Mouse (Mus musculus): ENCODE data around the gene Capn2. TPM values are rescaled to one million over a fixed set of nuclear protein-coding genes. Genes with fewer than 3 reads are reported as not detected.
A peak's percentile ranks its signal among the peaks of the same experiment; 100 is the strongest.

Capn2 gene
- polyA plus RNA-seq, 1 experiment from 2014 or later = 107 TPM

GRCm38 (mm10) chr1:182543906-182544305 is 26.5 kb upstream of the Capn2 start:
- Histone ChIP-seq H3K27ac (no peak overlapping the region), H3K27me3 (replicated peaks) (no peaks in the 10 kb centered on the region), H3K36me3 (no peaks in the 10 kb centered on the region), H3K4me3 (replicated peaks) (no peak overlapping the region), H3K4me2 (no peak overlapping the region), H3K4me1 (no peaks in the 10 kb centered on the region), H3K9me3 (no peaks in the 10 kb centered on the region), H3K9ac (no peak overlapping the region)
- no peak for ATAC-seq (ENCODE audit: insufficient read depth, low FRiP score, low read depth)
- WGBS = 58% methylated on average over 1 of the region's 1 CpGs

- Histone ChIP-seq H3K4me3 (replicated peaks) (no peak overlapping the region), H3K27me3 (replicated peaks) (no peaks in the 10 kb centered on the region), H3K4me1 (no peaks in the 10 kb centered on the region), H3K9ac (no peak overlapping the region), H3K4me2 (no peak overlapping the region), H3K9me3 (no peaks in the 10 kb centered on the region), H3K27ac (no peak overlapping the region), H3K36me3 (no peaks in the 10 kb centered on the region)
- ATAC-seq (ENCODE audit: insufficient read depth, low FRiP score, low read depth) = no peak
- 71% methylated on average over 8 of the region's 8 CpGs for WGBS
These were observed 25.7 kb upstream of the Capn2 start for GRCm38 (mm10) chr1:182543136-182543535.

- no peak for ATAC-seq (ENCODE audit: insufficient read depth, low FRiP score, low read depth)
- no peak overlapping the region for H3K4me3 ChIP-seq (replicated peaks)
- no peaks in the 10 kb centered on the region for H3K27me3 ChIP-seq (replicated peaks)
- H3K9ac ChIP-seq = no peak overlapping the region
- no peaks in the 10 kb centered on the region for H3K9me3 ChIP-seq
- WGBS = 62% methylated on average over 5 of the region's 5 CpGs
- no peaks in the 10 kb centered on the region for H3K4me1 ChIP-seq
- H3K36me3 ChIP-seq = no peaks in the 10 kb centered on the region
- no peak overlapping the region for H3K27ac ChIP-seq
- no peak overlapping the region for H3K4me2 ChIP-seq
These were observed 24.7 kb upstream of the Capn2 start for GRCm38 (mm10) chr1:182542110-182542509.

DNA sequence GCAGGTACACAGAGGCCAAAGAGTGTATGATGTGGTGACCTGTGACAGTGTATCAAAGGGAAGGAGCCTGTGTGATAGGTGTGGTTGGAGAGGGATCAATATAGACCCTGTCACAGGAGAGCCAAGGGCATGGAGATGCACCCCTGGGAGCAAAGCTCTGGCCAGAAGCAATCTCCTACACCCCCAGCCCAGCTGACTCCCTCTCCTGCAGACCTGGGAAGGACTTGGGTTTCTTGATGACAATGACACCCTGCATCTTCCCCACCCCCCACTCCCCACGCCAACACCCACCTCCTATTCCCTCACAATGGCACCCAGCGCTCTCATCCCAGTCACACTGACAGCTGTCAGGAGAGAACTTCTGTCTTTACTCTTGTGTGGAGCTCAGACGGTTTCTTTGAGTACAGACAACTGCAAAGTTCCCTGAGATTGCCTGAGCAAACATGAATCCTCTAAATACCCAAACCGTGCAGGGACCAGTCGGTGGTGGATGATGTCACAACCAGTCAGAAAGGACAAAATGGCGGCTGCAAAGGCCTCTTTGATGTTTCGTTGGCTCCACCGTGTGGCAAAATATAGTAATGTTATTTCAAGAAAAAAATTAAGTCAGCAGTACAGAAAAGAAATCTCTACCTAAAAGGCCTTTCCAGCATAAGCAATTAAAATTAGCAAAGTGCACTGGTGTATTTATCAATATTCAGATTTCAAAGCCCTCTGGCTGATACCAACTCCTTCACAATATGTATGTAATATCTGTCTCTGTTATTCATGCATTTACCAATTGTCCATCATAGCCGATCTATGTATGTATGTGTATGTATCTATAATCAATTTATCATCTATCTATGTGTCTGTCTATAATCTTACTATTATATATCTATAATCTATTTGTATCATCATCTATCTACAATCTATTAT is 21.9 kb upstream of the Capn2 start:
- no peaks in the 10 kb centered on the region for H3K36me3 ChIP-seq
- H3K27ac ChIP-seq = peak overlapping the region; percentile 48; the same call in 1 of the 2 replicates
- H3K4me3 ChIP-seq (replicated peaks) = peak overlapping the region; percentile 35
- H3K27me3 ChIP-seq (replicated peaks) = no peaks in the 10 kb centered on the region
- H3K4me2 ChIP-seq = peak overlapping the region; percentile 61
- peak; percentile 45 for ATAC-seq (ENCODE audit: insufficient read depth, low FRiP score, low read depth)
- no peaks in the 10 kb centered on the region for H3K4me1 ChIP-seq
- H3K9me3 ChIP-seq = no peaks in the 10 kb centered on the region
- WGBS = 19% methylated on average over 9 of the region's 9 CpGs
- H3K9ac ChIP-seq = no peak overlapping the region

DNA sequence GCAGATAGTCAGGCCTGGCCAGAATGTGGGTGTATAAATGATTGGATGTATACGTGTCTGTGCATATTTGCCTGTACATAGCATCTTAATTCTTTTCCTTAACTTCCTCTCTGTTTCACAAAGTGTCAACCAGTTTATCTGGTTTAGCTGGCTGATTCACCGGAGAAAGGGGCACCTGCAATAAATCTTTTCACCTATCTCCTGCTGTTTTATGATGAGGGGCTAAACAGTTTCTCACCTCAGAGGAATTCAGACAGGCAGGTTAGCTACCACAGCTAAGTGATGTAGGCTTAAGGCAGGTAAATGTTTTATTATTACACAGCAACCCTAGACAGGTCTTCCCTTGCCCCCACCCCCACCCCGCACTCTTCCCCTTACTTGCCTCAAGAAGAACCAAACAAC is 17.7 kb upstream of the Capn2 start:
- Histone ChIP-seq H3K9me3 (no peaks in the 10 kb centered on the region), H3K4me1 (no peaks in the 10 kb centered on the region), H3K27ac (no peak overlapping the region), H3K9ac (no peak overlapping the region), H3K27me3 (replicated peaks) (no peaks in the 10 kb centered on the region), H3K36me3 (no peaks in the 10 kb centered on the region), H3K4me2 (no peak overlapping the region), H3K4me3 (replicated peaks) (no peak overlapping the region)
- 58% methylated on average over 3 of the region's 3 CpGs for WGBS
- no peak for ATAC-seq (ENCODE audit: insufficient read depth, low FRiP score, low read depth)

DNA sequence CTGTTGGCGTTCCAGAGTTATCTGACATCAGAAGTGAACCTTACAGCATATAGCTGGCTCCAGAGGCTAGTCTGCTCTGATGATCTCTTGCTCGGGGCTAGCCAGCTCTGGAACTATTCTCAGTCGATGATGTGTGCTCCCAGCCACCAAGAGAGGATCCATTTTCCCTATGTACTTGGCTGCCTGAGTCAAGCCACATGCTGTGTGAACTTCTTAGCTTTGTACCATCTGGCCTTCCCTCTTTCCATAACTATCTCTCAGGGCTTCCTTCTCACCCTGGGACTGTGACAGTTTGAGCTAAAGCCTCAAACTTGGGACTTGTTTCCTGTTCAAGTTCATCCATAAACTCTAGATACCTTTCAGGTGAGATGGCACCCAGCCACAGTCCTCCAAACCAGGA is 16.2 kb upstream of the Capn2 start:
- Histone ChIP-seq H3K4me1 (0 out of 2 replicates have a peak, but pooled peaks cover 1% of the 10 kb centered on the region), H3K27ac (no peak overlapping the region), H3K4me3 (replicated peaks) (no peak overlapping the region), H3K36me3 (no peaks in the 10 kb centered on the region), H3K27me3 (replicated peaks) (no peaks in the 10 kb centered on the region), H3K9ac (no peak overlapping the region), H3K9me3 (no peaks in the 10 kb centered on the region), H3K4me2 (no peak overlapping the region)
- whole genome bisulfite sequencing = 73% methylated on average over 3 of the region's 3 CpGs
- no peak for ATAC-seq (ENCODE audit: insufficient read depth, low FRiP score, low read depth)

DNA sequence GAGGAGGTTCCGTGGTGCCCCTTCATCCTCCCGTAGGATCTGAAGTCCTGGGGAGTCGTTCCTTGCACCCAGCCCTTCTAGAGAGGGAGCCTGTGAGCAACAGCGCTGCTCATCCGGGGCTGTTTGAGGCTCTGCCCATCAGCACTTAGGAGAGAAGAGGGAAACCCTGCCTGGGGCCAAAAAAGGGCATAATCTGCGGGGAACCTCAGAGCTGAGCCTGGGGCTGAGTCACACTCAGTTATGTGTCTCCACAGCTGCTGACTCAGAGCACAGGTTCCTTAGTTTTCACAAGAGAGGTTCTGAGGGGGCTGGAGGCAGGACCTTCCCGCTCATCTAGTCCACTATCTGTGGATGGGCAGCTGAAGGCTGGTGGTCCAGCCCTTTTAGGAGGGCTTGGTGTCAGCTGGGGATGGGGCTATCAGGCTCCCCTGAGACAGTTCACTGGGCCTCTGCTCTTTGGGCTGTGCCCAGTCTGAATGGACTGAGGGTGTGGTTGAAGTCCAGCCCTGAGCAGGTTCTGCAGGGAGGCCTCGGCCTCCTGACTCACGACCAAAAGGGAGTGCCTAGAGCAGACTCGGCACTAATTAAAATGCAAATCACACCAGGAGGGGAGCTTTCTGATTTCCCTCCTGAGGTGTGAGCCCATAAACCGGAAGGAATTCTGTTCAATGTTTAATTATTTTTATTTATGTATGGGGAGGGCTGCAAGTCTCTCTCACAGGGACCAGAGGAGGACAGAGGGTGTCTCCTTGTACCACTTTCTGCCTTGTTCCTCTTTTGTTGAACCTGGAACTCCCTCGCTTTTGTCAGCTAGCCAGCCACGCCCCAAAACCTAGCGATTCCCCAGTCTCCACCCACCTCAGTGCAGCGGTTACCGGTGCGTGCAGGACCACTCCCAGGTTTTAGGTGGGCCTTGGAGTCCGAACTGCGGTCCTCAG is 10.8 kb upstream of the Capn2 start:
- Histone ChIP-seq H3K4me2 (peak overlapping the region; percentile 43), H3K9ac (no peak overlapping the region), H3K9me3 (no peaks in the 10 kb centered on the region), H3K4me3 (replicated peaks) (no peak overlapping the region), H3K27ac (peak overlapping the region; percentile 93), H3K36me3 (no peaks in the 10 kb centered on the region), H3K4me1 (peaks cover 17% of the 10 kb centered on the region), H3K27me3 (replicated peaks) (no peaks in the 10 kb centered on the region)
- 12% methylated on average over 19 of the region's 19 CpGs for WGBS
- peak; percentile 90 for ATAC-seq (ENCODE audit: insufficient read depth, low FRiP score, low read depth)

GRCm38 (mm10) chr1:182527261-182527766 is 9.9 kb upstream of the Capn2 start:
- H3K9ac ChIP-seq = no peak overlapping the region
- no peaks in the 10 kb centered on the region for H3K36me3 ChIP-seq
- H3K27me3 ChIP-seq (replicated peaks) = no peaks in the 10 kb centered on the region
- 50% methylated on average over 13 of the region's 13 CpGs for WGBS
- no peaks in the 10 kb centered on the region for H3K9me3 ChIP-seq
- ATAC-seq (ENCODE audit: insufficient read depth, low FRiP score, low read depth) = no peak
- H3K27ac ChIP-seq = peak overlapping the region; percentile 93
- peak overlapping the region; percentile 33; the same call in 1 of the 2 replicates for H3K4me2 ChIP-seq
- peaks cover 17% of the 10 kb centered on the region for H3K4me1 ChIP-seq
- no peak overlapping the region for H3K4me3 ChIP-seq (replicated peaks)

DNA sequence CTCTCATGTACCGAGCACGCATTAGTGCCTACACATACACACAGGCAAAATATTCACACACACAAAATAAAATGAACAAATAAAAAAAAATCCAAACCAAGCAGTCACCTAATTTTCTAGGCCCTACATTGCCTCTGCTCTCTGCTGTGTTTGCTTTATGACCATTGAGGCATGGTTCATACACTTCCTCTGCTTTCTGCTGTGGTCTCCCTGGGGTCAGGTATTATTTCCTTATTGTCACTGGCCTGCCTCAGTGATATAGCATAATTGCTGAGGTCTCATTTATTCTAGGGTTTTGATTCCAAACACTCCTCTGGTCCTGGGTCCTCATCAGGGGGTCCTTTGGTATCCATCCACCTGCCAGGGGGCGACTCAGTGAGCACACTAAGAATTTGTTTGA is 8.2 kb upstream of the Capn2 start:
- Histone ChIP-seq H3K4me2 (no peak overlapping the region), H3K9ac (no peak overlapping the region), H3K27me3 (replicated peaks) (no peaks in the 10 kb centered on the region), H3K4me3 (replicated peaks) (no peak overlapping the region), H3K4me1 (peaks cover 24% of the 10 kb centered on the region), H3K36me3 (no peaks in the 10 kb centered on the region), H3K27ac (no peak overlapping the region), H3K9me3 (no peaks in the 10 kb centered on the region)
- ATAC-seq (ENCODE audit: insufficient read depth, low FRiP score, low read depth) = no peak
- WGBS = 87% methylated on average over 3 of the region's 3 CpGs

DNA sequence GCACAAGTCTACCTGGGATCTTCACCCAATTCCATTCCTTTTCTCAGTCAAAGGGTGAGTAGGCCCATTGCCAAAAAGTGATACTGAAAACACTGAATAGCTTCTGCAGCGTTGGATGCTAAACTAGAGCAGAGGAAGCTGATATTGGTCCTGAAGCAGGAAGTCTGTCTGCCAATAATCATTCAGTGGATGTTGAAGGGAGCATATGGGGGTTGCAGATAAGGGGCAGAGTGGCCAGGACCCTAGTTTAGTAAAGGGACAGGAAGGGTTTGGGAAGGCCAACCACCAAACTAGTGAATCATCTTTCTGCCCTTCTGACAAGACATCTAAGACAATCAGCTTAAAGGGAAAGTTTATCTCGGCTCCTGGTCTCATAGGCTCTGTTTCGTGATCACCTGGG is 6.3 kb upstream of the Capn2 start:
- no peaks in the 10 kb centered on the region for H3K9me3 ChIP-seq
- H3K36me3 ChIP-seq = no peaks in the 10 kb centered on the region
- H3K4me2 ChIP-seq = no peak overlapping the region
- H3K4me1 ChIP-seq = peaks cover 39% of the 10 kb centered on the region
- WGBS = 81% methylated on average over 3 of the region's 3 CpGs
- H3K27me3 ChIP-seq (replicated peaks) = no peaks in the 10 kb centered on the region
- no peak for ATAC-seq (ENCODE audit: insufficient read depth, low FRiP score, low read depth)
- H3K9ac ChIP-seq = no peak overlapping the region
- H3K27ac ChIP-seq = no peak overlapping the region
- no peak overlapping the region for H3K4me3 ChIP-seq (replicated peaks)

DNA sequence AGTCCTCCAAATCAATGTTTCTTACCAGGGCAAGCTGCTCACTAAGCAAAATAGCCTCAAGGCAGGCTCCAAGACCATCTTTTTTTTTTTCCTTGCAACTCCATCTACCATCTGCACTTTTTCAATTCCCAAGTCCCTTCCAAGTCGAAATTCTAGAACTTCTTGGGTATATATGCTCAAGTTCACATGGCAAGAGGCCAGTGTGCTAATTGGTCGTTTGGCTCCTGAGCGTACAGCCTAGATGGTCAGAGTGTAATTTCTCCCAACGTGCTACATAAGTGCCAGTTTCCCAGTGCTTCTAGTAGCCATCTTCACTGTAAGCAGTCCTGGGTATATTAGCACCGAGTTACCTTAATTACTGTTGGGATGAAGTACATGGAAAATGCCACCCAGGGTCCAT is 5.6 kb upstream of the Capn2 start:
- no peaks in the 10 kb centered on the region for H3K27me3 ChIP-seq (replicated peaks)
- H3K9me3 ChIP-seq = no peaks in the 10 kb centered on the region
- H3K4me1 ChIP-seq = peaks cover 33% of the 10 kb centered on the region
- 67% methylated on average over 5 of the region's 5 CpGs for WGBS
- ATAC-seq (ENCODE audit: insufficient read depth, low FRiP score, low read depth) = no peak
- H3K4me3 ChIP-seq (replicated peaks) = no peak overlapping the region
- H3K4me2 ChIP-seq = no peak overlapping the region
- H3K36me3 ChIP-seq = no peaks in the 10 kb centered on the region
- H3K27ac ChIP-seq = no peak overlapping the region
- H3K9ac ChIP-seq = no peak overlapping the region

All from stomach, embryonic 15.5 days (tissue).